Mouse (Mus musculus) layer of hippocampus, postnatal 25 days (tissue): Measurements from ENCODE around the gene Carmil2. TPM values are rescaled to one million over a fixed set of nuclear protein-coding genes. Genes with fewer than 3 reads are reported as not detected.

Experiments used
- DNase-seq, 2 experiments: peaks; one replicate each; pipeline ENCODE4 v3.0.0; 2022; ENCODE audit warnings: mixed read lengths in 2 of 2, low spot score in 1 of 2; ENCODE audit errors: extremely low spot score in 1 of 2
- total RNA-seq, 2 experiments: library from RNA; stranded (reverse); gene quantifications; 2 replicates each; pipeline ENCODE4 v1.2.3; 2021

Carmil2 gene
- total RNA-seq, 2 experiments from 2014 or later, result 70.2 to 79.8 TPM

GRCm38 (mm10) chr8:105694051-105694799, 8.2 kb downstream of the Carmil2 start:
- DNase-seq, result peak in 1 of 2 experiments; percentile 36

GRCm38 (mm10) chr8:105695080-105695780, 9.2 kb downstream of the Carmil2 start:
- no peak for DNase-seq

GRCm38 (mm10) chr8:105697196-105697780, 11.2 kb downstream of the Carmil2 start:
- no peak for DNase-seq

GRCm38 (mm10) chr8:105698734-105699133, 12.7 kb downstream of the Carmil2 start:
- no peak for DNase-seq

GRCm38 (mm10) chr8:105699488-105700215, 13.6 kb downstream of the Carmil2 start:
- no peak for DNase-seq

GRCm38 (mm10) chr8:105700566-105700965, 14.5 kb downstream of the Carmil2 start:
- peak in 1 of 2 experiments; percentile 42 for DNase-seq

- DNase-seq, result peak; percentile 95
These were observed 15.1 kb downstream of the Carmil2 start, which contains the start of the genes Acd and Pard6a for GRCm38 (mm10) chr8:105700966-105701824. TSS of gene Acd (minus strand) at chr8:105701102. TSS of gene Pard6a (plus strand) at chr8:105701148.

GRCm38 (mm10) chr8:105702001-105702401, 15.9 kb downstream of the Carmil2 start:
- DNase-seq, result no peak

GRCm38 (mm10) chr8:105702731-105703415, 16.8 kb downstream of the Carmil2 start:
- DNase-seq, result no peak

- no peak for DNase-seq
These were observed 18.2 kb downstream of the Carmil2 start for GRCm38 (mm10) chr8:105704146-105704812.

GRCm38 (mm10) chr8:105704955-105705354, 18.9 kb downstream of the Carmil2 start:
- no peak for DNase-seq

- DNase-seq, result no peak
These were observed 20.4 kb downstream of the Carmil2 start for GRCm38 (mm10) chr8:105706426-105706825.

GRCm38 (mm10) chr8:105707498-105708403, 21.7 kb downstream of the Carmil2 start, which contains the start of the genes 4933405L10Rik and Enkd1:
TSS of gene 4933405L10Rik (plus strand) at chr8:105707655.
TSS of gene Enkd1 (minus strand) at chr8:105708210.
- peak; percentile 67 to 68 for DNase-seq

GRCm38 (mm10) chr8:105708675-105709074, 22.6 kb downstream of the Carmil2 start:
- no peak for DNase-seq

- no peak for DNase-seq
These were observed 23.2 kb downstream of the Carmil2 start for GRCm38 (mm10) chr8:105709317-105709716.

GRCm38 (mm10) chr8:105712286-105712685, 26.2 kb downstream of the Carmil2 start:
- DNase-seq, result no peak

GRCm38 (mm10) chr8:105714139-105714538, 28.1 kb downstream of the Carmil2 start:
- DNase-seq, result peak; percentile 80 to 96
